Mouse (Mus musculus): ENCODE measurements around the gene Nme9. TPM values are rescaled to one million over a fixed set of nuclear protein-coding genes. Genes with fewer than 3 reads are reported as not detected.
A peak's percentile ranks its signal among the peaks of the same experiment; 100 is the strongest.

Gene Nme9
- polyA plus RNA-seq, 1 experiment, result not detected

- peaks cover 27% of the 10 kb centered on the region for H3K4me1 ChIP-seq (ENCODE audit: control insufficient read depth)
- H3K9me3 ChIP-seq (ENCODE audit: control insufficient read depth, low read length), result no peaks in the 10 kb centered on the region
- TF ChIP-seq TAL1 (IDR thresholded peaks at IDR 0.05; ENCODE audit: low read length) (no peak), GATA1 (IDR thresholded peaks at IDR 0.05; ENCODE audit: low read length) (0 out of 2 replicates have a peak, but pooled peaks have one; percentile 28)
- no peaks in the 10 kb centered on the region for H3K27me3 ChIP-seq (ENCODE audit: control insufficient read depth)
- no peak overlapping the region for H3K4me3 ChIP-seq (replicated peaks)
- H3K36me3 ChIP-seq (ENCODE audit: control insufficient read depth), result peaks cover 82% of the 10 kb centered on the region
Measured at GRCm38 (mm10) chr9:99485144-99485543, 33.9 kb downstream of the Nme9 start.

DNA sequence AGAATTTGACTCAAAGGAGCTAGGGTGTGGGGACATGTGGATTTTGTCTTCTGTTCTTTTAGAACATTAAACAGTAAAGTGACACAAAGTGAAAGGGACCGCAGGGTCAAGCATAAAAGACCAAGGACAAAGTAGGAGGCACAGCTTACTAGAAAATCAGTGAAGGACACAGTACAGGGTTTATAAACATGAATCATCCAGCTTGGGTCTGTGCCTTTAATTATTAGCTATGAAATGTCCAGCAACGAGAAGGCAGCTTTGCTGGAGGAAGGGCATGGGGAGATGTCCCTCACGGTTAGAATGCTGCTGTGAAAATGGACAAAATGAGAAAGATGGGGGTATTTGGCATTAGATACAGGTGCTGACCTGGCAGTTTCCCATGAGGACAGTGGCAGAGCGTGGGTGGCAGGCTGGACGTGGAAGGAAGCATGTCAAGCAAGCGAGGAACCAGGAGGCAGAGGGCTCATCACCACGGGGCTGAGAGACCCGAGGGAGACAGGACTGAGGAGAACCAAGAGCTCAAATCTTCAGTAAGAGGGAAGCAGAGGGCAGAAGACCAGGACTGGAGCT lies 35.9 kb downstream of the Nme9 start:
- H3K9me3 ChIP-seq (ENCODE audit: control insufficient read depth, low read length), result no peaks in the 10 kb centered on the region
- peaks cover 70% of the 10 kb centered on the region for H3K36me3 ChIP-seq (ENCODE audit: control insufficient read depth)
- H3K27me3 ChIP-seq (ENCODE audit: control insufficient read depth), result no peaks in the 10 kb centered on the region
- H3K4me1 ChIP-seq (ENCODE audit: control insufficient read depth), result peaks cover 27% of the 10 kb centered on the region
- no peak for TF ChIP-seq TAL1 (IDR thresholded peaks at IDR 0.05; ENCODE audit: low read length)
- TF ChIP-seq GATA1 (IDR thresholded peaks at IDR 0.05; ENCODE audit: low read length), result no peak
- no peak overlapping the region for H3K4me3 ChIP-seq (replicated peaks)

- Histone ChIP-seq H3K27me3 (ENCODE audit: control insufficient read depth) (no peaks in the 10 kb centered on the region), H3K9me3 (ENCODE audit: control insufficient read depth, low read length) (no peaks in the 10 kb centered on the region), H3K36me3 (ENCODE audit: control insufficient read depth) (peaks cover 70% of the 10 kb centered on the region), H3K4me1 (ENCODE audit: control insufficient read depth) (peaks cover 27% of the 10 kb centered on the region), H3K4me3 (replicated peaks) (no peak overlapping the region)
- TF ChIP-seq GATA1 (IDR thresholded peaks at IDR 0.05; ENCODE audit: low read length) (no peak), TAL1 (IDR thresholded peaks at IDR 0.05; ENCODE audit: low read length) (no peak)
Measured at GRCm38 (mm10) chr9:99487841-99488240, 36.6 kb downstream of the Nme9 start.

- H3K36me3 ChIP-seq (ENCODE audit: control insufficient read depth), result peaks cover 71% of the 10 kb centered on the region
- peaks cover 4% of the 10 kb centered on the region for H3K4me1 ChIP-seq (ENCODE audit: control insufficient read depth)
- no peak overlapping the region for H3K4me3 ChIP-seq (replicated peaks)
- H3K9me3 ChIP-seq (ENCODE audit: control insufficient read depth, low read length), result peaks cover 3% of the 10 kb centered on the region
- no peaks in the 10 kb centered on the region for H3K27me3 ChIP-seq (ENCODE audit: control insufficient read depth)
- TF ChIP-seq TAL1 (IDR thresholded peaks at IDR 0.05; ENCODE audit: low read length) (no peak), GATA1 (IDR thresholded peaks at IDR 0.05; ENCODE audit: low read length) (no peak)
Measured at GRCm38 (mm10) chr9:99491050-99491449, 39.8 kb downstream of the Nme9 start.

DNA sequence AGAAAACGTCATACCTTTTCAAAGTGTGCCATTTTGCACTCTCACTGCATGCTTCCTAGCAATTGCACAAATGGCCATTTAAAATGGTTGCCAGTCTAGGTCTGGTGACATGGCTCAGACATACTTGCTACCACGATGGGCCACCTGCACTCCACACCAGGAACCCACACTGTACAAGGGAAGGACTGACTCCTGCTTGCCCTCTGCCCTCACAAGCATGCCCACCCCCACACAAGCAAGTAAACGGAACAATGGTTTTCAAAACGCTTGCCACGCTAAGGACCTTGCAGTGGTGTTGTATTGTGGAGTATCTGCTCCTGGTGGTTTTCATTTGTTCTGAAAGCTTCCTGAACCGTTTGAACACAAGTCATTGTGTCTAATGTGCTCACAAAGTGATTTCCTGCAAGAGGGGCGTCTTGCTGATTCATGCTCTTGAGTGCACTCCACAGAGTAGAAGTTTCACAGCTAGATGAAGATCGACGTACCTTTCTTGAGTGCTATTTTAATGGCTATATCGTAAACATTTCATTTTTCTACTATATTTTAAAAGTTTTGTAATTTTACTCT lies 41.4 kb downstream of the Nme9 start:
- TF ChIP-seq TAL1 (IDR thresholded peaks at IDR 0.05; ENCODE audit: low read length), result no peak
- no peak for TF ChIP-seq GATA1 (IDR thresholded peaks at IDR 0.05; ENCODE audit: low read length)
- Histone ChIP-seq H3K36me3 (ENCODE audit: control insufficient read depth) (peaks cover 68% of the 10 kb centered on the region), H3K9me3 (ENCODE audit: control insufficient read depth, low read length) (peaks cover 3% of the 10 kb centered on the region), H3K4me1 (ENCODE audit: control insufficient read depth) (no peaks in the 10 kb centered on the region; the same call in 1 of the 2 replicates), H3K27me3 (ENCODE audit: control insufficient read depth) (no peaks in the 10 kb centered on the region), H3K4me3 (replicated peaks) (no peak overlapping the region)

GRCm38 (mm10) chr9:99499336-99499735 lies 48.1 kb downstream of the Nme9 start:
- peaks cover 1% of the 10 kb centered on the region for H3K9me3 ChIP-seq (ENCODE audit: control insufficient read depth, low read length)
- H3K36me3 ChIP-seq (ENCODE audit: control insufficient read depth), result peaks cover 44% of the 10 kb centered on the region
- no peaks in the 10 kb centered on the region for H3K4me1 ChIP-seq (ENCODE audit: control insufficient read depth)
- TF ChIP-seq GATA1 (IDR thresholded peaks at IDR 0.05; ENCODE audit: low read length), result no peak
- no peak for TF ChIP-seq TAL1 (IDR thresholded peaks at IDR 0.05; ENCODE audit: low read length)
- H3K4me3 ChIP-seq (replicated peaks), result no peak overlapping the region
- no peaks in the 10 kb centered on the region for H3K27me3 ChIP-seq (ENCODE audit: control insufficient read depth)

DNA sequence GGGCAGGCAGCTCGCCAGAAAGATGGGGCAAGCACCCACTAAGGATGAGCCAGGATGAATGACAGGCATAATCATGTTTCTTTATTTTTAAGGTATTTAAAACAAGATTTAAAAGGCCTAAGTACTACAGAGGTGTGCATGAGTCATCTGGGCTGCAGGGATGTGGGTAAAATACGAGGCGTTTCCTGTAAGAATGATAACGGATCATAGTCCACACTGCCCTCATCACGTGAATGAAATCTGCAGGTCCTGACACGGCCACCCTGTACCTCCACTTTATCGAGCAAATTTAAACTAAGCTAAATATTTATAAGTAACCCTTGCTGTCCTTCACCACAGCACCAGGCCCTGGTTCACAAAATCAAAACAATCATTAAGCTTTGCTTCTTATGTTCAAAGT lies 54.6 kb downstream of the Nme9 start:
- H3K36me3 ChIP-seq (ENCODE audit: control insufficient read depth), result peaks cover 25% of the 10 kb centered on the region
- H3K4me1 ChIP-seq (ENCODE audit: control insufficient read depth), result peaks cover under 1% of the 10 kb centered on the region; the same call in 1 of the 2 replicates
- TF ChIP-seq TAL1 (IDR thresholded peaks at IDR 0.05; ENCODE audit: low read length) (no peak), GATA1 (IDR thresholded peaks at IDR 0.05; ENCODE audit: low read length) (no peak)
- no peak overlapping the region for H3K4me3 ChIP-seq (replicated peaks)
- no peaks in the 10 kb centered on the region for H3K27me3 ChIP-seq (ENCODE audit: control insufficient read depth)
- no peaks in the 10 kb centered on the region for H3K9me3 ChIP-seq (ENCODE audit: control insufficient read depth, low read length)

Other genes starting within 250 kb of the Nme9 start
- gene Faiml, start 214.2 kb upstream of the Nme9 start, polyA plus RNA-seq (2012), result not detected in 2 replicates
- 0.19 and 0.29 TPM in 2 replicates for gene Cep70, start 208.1 kb upstream of the Nme9 start, polyA plus RNA-seq (2012)
- not detected in 2 replicates for gene Esyt3, start 92.9 kb upstream of the Nme9 start, polyA plus RNA-seq (2012)
- gene Mras, start 14.1 kb upstream of the Nme9 start, polyA plus RNA-seq (2012), result 0.01 TPM in 1 of 2 replicates, not detected in the other
- 0.19 and 0.24 TPM in 2 replicates for gene Armc8, start 117.4 kb downstream of the Nme9 start, polyA plus RNA-seq (2012)
- gene Dbr1, start 124.3 kb downstream of the Nme9 start, polyA plus RNA-seq (2012), result 2.1 TPM in 2 replicates
- gene A4gnt, start 161.0 kb downstream of the Nme9 start, polyA plus RNA-seq (2012), result not detected in 2 replicates
- 0.02 TPM in 1 of 2 replicates, not detected in the other for gene Dzip1l, start 178.0 kb downstream of the Nme9 start, polyA plus RNA-seq (2012)

Data from erythroblast, embryonic 14.5 days (primary cell).